Mouse (Mus musculus) urinary bladder, postnatal 36 days (tissue): ENCODE measurements around the gene Gab1.

Experiments used
- DNase-seq, 2 experiments: peaks; one replicate each; pipeline ENCODE4 v3.0.0; 2022; ENCODE audit warnings: low spot score in 2 of 2, mixed read lengths in 1 of 2

Gab1 gene

DNA sequence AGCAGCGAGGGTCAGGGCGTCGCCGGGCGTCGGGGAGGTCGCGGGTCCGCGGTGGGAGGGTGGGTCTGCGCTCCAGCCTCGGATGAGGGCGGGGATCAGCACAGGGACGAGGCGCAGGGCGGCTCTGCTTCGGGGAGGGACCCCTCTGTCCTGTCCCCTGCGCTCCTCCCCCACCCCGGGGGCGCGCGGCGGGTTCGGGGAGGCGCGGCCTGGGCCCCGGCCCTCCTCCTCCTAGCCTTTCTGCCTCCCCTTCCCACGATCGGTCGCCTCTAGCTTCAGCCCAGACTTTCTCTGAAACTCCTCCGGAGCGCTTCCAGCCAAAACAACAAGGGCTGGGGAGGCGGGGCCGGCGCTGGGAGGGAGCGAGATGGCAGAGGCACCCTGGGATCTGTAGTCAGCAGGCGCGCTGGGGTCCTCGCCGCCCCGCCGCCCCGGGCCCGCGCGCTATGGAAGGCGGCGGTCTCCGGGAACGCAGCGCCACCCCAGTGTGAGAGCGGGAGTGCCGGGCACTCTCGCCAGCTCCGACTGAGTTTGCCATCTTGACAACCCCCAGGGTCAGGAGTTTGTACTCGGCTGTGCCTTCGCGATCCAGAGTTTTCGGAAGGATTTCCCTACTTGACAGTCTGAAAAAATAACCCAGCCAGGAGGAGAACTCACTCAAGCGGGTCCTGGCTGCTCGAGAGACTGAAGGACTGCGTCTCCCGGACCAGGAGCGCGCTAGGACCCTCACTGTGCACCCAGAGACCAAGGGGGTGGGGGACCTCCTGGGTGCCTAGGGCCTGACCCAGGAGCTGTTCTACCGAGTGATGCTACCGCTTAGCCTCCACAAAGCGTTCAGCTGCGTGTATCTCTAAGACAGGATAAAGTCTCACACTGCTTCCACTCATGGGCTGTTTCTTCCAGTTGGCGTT, at the start of gene Gab1:
TSS of gene Gab1 (minus strand) at position 324 of the 911 bp plus-strand sequence.
- DNase-seq = peak; percentile 87 to 92

DNA sequence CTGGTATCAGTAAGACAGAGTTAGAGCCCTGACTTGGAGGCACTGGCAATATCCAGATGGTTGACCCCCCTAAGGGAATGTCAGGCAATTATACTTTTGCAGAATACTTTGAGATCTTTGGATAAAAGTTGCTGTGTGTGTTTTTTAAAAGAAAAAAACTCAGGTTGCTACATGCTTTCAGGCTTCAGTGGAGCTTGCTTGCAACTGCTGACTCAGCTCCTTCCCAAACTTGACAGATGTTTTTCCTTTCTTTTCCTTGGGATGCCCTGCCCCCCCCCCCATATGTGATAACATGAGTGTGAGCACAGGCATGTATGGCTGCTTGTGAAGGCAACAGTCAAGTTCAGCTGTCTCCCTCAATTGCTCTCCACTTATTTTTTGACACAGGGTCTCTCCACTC, 48.5 kb upstream of the Gab1 start:
- DNase-seq = no peak

DNA sequence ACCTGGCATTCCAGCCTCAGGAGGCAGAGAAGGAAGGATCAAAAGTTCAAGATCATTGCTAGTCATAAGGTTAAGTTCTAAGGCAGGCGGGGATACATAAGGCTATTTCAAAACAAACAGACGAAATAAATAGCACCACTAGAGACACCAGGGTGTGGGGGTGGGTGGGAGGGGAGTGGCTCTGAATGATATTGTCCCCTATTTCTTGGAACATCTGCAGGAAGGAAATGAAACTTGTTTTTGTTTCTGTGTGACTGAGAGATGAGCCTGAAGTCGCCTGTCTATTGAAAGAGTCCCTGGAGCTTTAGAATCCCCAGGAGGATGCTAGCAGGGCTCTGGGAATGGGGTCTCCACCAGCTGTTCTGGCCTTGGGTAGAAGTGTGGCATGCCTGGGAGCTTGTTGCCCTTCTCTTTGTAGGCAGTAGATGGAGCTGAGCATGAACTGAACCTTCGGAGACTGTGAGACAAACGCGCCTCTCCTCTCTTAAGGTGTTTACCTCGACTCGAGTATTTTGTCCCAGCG, 43.5 kb upstream of the Gab1 start:
- no peak for DNase-seq

DNA sequence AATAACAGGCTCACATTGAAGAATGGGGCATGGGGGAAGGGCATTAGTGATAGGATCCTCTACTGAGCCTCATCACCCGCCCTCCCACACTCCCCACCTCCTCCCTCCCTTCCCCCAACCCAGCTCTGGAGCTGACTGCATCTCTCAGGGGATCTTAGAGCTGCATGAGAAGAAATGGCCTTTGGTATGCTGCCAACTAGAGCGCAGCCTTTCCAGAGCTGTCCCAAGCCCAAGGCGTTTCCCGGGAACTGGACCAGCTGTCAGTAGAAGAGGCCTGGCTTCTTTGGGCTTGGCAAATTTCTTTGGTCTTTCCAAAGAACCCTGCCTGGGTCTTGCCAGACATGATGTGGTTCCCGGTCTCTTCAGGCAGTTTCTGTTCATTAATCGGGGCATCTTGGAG, 42.3 kb upstream of the Gab1 start:
- peak; percentile 5 to 75 for DNase-seq

- DNase-seq = no peak
Measured at GRCm38 (mm10) chr8:80919130-80919529, 38.8 kb upstream of the Gab1 start.

DNA sequence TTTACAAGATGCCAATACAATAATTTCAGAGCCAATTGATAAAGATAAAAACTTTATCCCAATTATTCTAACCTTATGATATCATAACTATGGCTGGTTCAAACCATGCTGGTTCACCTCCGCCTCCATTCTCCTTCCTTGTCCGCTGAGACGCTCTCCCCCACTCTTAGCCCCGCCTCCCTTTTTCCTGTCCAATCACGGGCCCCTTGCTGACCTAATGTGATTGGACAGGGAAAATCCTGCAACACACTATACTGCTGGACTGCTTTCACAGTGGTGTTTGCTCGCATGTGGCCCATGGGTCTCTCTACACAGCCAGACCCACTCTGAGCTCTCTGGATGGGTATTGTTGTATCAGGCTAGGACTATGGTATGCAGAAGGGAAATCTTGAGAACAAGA, 38.2 kb upstream of the Gab1 start:
- no peak for DNase-seq

GRCm38 (mm10) chr8:80916463-80917235, 36.3 kb upstream of the Gab1 start:
- no peak for DNase-seq

DNA sequence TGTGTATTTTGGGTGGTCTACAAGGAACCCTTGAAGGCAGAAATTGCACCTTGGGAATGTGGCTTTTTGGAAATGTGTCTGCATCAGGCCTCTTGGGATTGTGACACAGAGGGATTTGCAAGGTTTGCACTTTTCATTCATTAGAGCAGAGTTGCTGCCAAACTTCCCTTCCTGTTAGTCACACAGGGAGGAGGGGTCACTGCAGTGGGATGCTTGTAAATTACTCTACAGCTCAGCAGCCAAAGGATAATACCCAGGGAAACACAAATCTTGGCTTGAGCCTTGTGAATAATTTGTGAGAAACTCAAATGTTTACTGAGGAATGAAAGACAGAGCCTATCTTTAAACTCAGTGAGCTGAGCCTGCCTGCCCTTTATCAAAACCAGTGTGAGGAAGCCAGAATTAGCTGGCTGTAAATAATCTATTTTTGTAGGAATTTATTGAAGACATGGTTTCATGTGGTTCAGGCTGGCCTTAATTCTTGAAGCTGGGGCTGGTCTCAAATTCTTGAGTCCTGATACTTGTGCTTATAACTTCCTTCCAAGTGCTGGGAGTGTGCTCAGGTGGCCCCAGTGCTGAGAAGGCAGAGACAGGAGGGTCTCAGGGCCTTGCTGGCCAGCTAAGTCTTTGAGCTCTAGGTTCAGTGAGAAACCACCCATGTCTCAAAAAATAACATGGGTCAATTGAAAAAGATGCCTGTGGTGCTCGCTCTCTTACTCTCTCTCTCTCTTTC, 32.9 kb upstream of the Gab1 start:
- DNase-seq = no peak

DNA sequence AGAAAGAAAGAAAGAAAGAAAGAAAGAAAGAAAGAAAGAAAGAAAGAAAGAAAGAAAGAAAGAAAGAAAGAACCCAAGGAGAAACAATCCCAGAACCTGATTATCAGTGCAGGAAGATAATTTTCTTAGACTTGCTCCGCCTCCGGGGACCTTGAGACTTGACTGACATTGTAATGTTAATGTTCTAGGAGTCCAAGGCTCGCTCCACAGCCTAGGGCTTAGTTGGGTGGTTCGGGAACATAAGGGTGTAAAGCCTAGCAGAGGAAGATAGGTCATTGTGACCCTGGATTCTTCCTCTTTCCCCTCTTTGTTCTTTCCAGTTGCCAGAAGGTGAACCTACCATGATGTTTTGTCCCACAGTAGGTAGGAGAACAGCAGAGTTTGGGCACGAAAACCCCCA, 31.1 kb upstream of the Gab1 start:
- DNase-seq = no peak

DNA sequence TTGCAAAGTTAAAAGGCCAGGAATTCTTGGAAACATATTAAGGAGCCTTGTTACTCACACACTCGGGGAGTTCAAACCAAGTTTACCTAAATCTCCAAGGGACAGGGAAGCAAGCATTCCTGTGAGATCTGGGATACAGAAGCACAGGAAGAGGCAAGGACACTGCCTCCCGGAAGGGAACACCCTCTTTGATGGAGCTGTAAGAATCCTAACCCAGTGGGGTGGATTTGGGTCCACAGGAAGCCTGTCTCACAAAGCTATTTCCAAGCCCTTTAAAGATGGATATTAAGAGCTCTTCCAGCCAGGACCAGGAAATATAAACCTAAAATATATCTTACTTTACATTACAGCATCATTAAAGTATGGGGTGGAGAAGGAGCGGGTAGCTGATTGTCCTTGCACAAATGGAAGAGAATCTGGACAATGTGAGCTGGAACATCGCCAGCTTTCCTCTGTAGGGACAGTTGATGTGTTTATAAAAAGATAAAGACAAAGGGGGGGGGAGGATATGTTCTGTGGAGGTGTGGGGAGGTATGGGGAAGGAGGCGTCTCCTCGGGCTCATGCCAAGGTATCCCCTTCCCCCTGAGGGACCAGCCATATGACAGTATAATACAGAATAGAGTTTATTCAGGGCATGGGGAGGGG, 28.1 kb upstream of the Gab1 start:
- no peak for DNase-seq

- no peak for DNase-seq
Measured at GRCm38 (mm10) chr8:80902354-80902753, 22.0 kb upstream of the Gab1 start.

DNA sequence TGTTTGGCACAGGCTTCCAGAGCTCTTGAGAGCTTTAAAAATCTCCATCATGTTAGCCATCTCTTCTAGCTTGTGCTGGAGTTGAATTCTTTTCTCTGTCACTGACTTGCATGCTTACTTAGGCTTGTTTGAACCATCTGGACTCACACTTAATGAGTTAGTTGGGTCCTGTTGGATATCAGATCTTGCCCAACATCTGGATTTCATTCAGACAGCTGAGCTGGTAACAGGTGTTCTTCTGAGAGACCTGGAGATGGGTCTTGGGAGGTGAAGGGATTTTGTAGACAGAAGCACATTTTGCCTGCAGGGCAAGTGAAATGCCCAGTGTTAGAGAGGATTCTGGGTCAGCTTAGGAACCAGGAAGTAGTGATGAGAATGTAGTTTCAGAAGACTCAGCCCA, 19.0 kb upstream of the Gab1 start:
- no peak for DNase-seq

GRCm38 (mm10) chr8:80896026-80896425, 15.7 kb upstream of the Gab1 start:
- no peak for DNase-seq

GRCm38 (mm10) chr8:80895397-80895796, 15.1 kb upstream of the Gab1 start:
- no peak for DNase-seq

DNA sequence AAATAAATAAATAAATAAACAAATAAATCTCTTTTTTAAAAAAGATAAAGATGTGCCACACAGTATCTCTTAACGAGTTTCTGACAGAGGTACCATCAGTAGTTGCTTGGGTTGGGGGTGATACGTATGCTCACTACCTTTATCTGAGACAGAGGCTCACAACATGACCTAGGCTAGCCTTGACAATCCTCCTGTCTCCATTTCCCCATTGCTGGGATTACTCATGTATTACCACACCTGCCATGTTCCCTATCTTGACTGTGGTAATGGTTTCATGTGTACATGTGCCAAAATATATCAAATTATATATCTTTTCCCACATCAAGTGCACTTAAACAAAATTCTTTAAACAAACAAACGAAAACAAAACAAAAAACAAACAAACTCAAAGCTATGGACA, 14.2 kb upstream of the Gab1 start:
- DNase-seq = no peak

- peak; percentile 69 to 75 for DNase-seq
Measured at GRCm38 (mm10) chr8:80879426-80880195, 708 bp downstream of the Gab1 start.

DNA sequence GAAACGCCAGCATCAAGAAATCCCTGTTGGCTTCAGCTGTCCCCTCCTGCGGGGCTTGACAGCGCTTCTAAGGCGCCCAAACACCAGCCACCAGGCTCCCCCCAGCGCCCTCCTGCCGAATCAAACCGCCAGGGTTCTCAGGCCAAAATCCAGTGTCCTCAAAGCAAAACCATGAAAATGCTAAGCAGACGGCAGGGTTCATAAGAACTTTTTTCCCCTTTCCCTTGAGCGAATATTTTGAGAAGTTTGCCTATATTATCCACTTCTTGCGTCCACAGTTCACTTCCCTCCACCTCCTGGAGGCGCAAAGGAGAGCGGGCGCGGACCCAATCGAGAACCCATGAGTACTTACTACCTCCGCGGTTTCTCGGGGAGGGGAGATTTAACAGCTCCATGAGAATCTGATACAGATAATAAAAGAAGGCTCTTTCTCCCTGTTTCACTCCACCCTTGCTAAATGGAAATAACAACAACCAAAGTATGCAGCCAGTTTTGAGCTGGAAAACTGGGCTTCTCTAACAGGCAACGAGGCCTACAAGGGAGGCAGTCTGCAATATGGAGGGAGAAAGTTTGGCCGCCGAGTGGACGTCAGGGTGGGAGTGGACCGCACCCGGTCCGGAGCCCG, 1.4 kb downstream of the Gab1 start:
- peak; percentile 56 to 70 for DNase-seq

DNA sequence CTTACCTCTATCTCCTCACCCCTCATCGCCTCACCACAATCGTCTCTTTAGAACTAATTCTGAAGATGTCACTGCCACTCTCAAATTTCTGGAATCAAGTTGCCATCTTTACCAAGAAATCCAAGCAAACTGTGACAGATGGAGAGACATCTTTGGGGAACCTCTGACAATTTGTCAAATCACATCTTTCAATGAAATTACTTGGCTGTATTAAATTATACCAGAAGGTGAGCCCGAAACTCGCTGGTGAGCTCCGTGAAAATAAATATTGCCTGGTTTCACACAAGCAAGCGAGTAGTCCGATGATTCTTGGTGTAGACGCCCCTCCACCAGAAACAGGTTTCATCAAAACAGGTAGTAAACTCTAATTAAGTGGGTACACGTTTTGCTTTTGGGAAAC, 2.2 kb downstream of the Gab1 start:
- DNase-seq = no peak

DNA sequence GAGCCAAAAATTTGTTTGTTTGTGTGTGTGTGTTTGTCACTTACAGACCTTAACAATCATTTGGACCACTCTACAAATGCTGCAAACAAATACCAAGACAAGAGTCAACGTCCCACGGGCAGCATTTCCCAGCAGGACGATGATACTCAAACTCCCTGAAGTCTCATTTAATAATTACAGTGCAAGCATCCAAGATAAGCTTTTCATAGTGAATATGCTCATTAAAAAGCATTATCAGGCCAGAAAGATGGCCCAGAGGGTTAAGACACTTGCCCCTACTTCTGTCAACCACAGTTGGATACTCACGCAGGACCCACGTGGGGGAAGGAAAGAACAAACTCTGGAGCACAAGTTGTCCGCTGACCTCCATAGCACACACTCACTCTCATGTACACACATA, 4.8 kb downstream of the Gab1 start:
- no peak for DNase-seq

GRCm38 (mm10) chr8:80873723-80874427, 6.4 kb downstream of the Gab1 start:
- DNase-seq = no peak
